Mouse (Mus musculus): Measurements from ENCODE around the gene Gm20517.

Gm20517 gene

GRCm38 (mm10) chr17:47678702-47679101 is 67.3 kb downstream of the Gm20517 start:
- no peak for DNase-seq (ENCODE audit: low read depth)

- no peak for DNase-seq (ENCODE audit: low read depth)
Measured at GRCm38 (mm10) chr17:47682836-47683235, 71.4 kb downstream of the Gm20517 start.

GRCm38 (mm10) chr17:47687409-47688343 is 76.3 kb downstream of the Gm20517 start:
- DNase-seq (ENCODE audit: low read depth), result peak; percentile 99

- DNase-seq (ENCODE audit: low read depth), result no peak
Measured at GRCm38 (mm10) chr17:47688344-47688607, 76.9 kb downstream of the Gm20517 start, which contains the start of gene Tomm6. TSS of gene Tomm6 (minus strand) at chr17:47688386.

- DNase-seq (ENCODE audit: low read depth), result peak; percentile 57
Measured at GRCm38 (mm10) chr17:47688608-47689575, 77.5 kb downstream of the Gm20517 start, which contains the start of gene Frs3. TSS of gene Frs3 (plus strand) at chr17:47689030.

GRCm38 (mm10) chr17:47689894-47690293 is 78.5 kb downstream of the Gm20517 start:
- no peak for DNase-seq (ENCODE audit: low read depth)

- no peak for DNase-seq (ENCODE audit: low read depth)
Measured at GRCm38 (mm10) chr17:47691650-47692049, 80.3 kb downstream of the Gm20517 start.

- peak; percentile 10 for DNase-seq (ENCODE audit: low read depth)
Measured at GRCm38 (mm10) chr17:47693671-47694441, 82.5 kb downstream of the Gm20517 start.

- no peak for DNase-seq (ENCODE audit: low read depth)
Measured at GRCm38 (mm10) chr17:47694442-47694502, 82.9 kb downstream of the Gm20517 start, which contains the start of gene Gm21981. TSS of gene Gm21981 (minus strand) at chr17:47694455.

- peak; percentile 97 for DNase-seq (ENCODE audit: low read depth)
Measured at GRCm38 (mm10) chr17:47694503-47695336, 83.3 kb downstream of the Gm20517 start, which contains the start of gene Prickle4. TSS of gene Prickle4 (minus strand) at chr17:47694736.

- DNase-seq (ENCODE audit: low read depth), result peak; percentile 19
Measured at GRCm38 (mm10) chr17:47695337-47695710, 83.9 kb downstream of the Gm20517 start.

- no peak for DNase-seq (ENCODE audit: low read depth)
Measured at GRCm38 (mm10) chr17:47698156-47698555, 86.8 kb downstream of the Gm20517 start.

- no peak for DNase-seq (ENCODE audit: low read depth)
Measured at GRCm38 (mm10) chr17:47699055-47699454, 87.7 kb downstream of the Gm20517 start.

GRCm38 (mm10) chr17:47701793-47702192 is 90.4 kb downstream of the Gm20517 start:
- DNase-seq (ENCODE audit: low read depth), result no peak

GRCm38 (mm10) chr17:47702548-47703345 is 91.4 kb downstream of the Gm20517 start:
- DNase-seq (ENCODE audit: low read depth), result no peak

- DNase-seq (ENCODE audit: low read depth), result no peak
Measured at GRCm38 (mm10) chr17:47703556-47703955, 92.2 kb downstream of the Gm20517 start.

- DNase-seq (ENCODE audit: low read depth), result no peak
Measured at GRCm38 (mm10) chr17:47704692-47705091, 93.3 kb downstream of the Gm20517 start.

- DNase-seq (ENCODE audit: low read depth), result no peak
Measured at GRCm38 (mm10) chr17:47706196-47706595, 94.8 kb downstream of the Gm20517 start.

GRCm38 (mm10) chr17:47707961-47708360 is 96.6 kb downstream of the Gm20517 start:
- no peak for DNase-seq (ENCODE audit: low read depth)

- DNase-seq (ENCODE audit: low read depth), result no peak
Measured at GRCm38 (mm10) chr17:47708972-47709371, 97.6 kb downstream of the Gm20517 start.

- DNase-seq (ENCODE audit: low read depth), result no peak
Measured at GRCm38 (mm10) chr17:47710036-47710435, 98.6 kb downstream of the Gm20517 start.

All from 416B (cell line).